Mouse (Mus musculus): ENCODE data around the gene Serinc3.
A peak's percentile ranks its signal among the peaks of the same experiment; 100 is the strongest.
"Not testable (repeated sequence)": the region's sequence is repeated elsewhere in the genome, so short reads cannot be mapped to it uniquely, and the experiment has no call there.

The Serinc3 gene

GRCm38 (mm10) chr2:163631223-163631622 is 13.7 kb downstream of the Serinc3 start:
- DNase-seq (ENCODE audit: low spot score in 2 of 2): no peak

- not testable (repeated sequence) for DNase-seq (ENCODE audit: low spot score in 2 of 2)
Observed at GRCm38 (mm10) chr2:163621401-163621800, 23.5 kb downstream of the Serinc3 start.

- no peak for DNase-seq (ENCODE audit: low spot score in 2 of 2)
Observed at GRCm38 (mm10) chr2:163620451-163620850, 24.5 kb downstream of the Serinc3 start.

- DNase-seq (ENCODE audit: low spot score in 2 of 2): no peak
Observed at GRCm38 (mm10) chr2:163617874-163618273, 27.1 kb downstream of the Serinc3 start.

- DNase-seq (ENCODE audit: low spot score in 2 of 2): no peak
Observed at GRCm38 (mm10) chr2:163617232-163617863, 27.6 kb downstream of the Serinc3 start.

- DNase-seq (ENCODE audit: low spot score in 2 of 2): no peak
Observed at GRCm38 (mm10) chr2:163616652-163617227, 28.2 kb downstream of the Serinc3 start.

GRCm38 (mm10) chr2:163615906-163616651 is 28.9 kb downstream of the Serinc3 start:
- DNase-seq (ENCODE audit: low spot score in 2 of 2): no peak

- DNase-seq (ENCODE audit: low spot score in 2 of 2): no peak
Observed at GRCm38 (mm10) chr2:163615401-163615800, 29.5 kb downstream of the Serinc3 start.

- no peak for DNase-seq (ENCODE audit: low spot score in 2 of 2)
Observed at GRCm38 (mm10) chr2:163613990-163614389, 30.9 kb downstream of the Serinc3 start.

GRCm38 (mm10) chr2:163613206-163613605 is 31.7 kb downstream of the Serinc3 start:
- no peak for DNase-seq (ENCODE audit: low spot score in 2 of 2)

GRCm38 (mm10) chr2:163611176-163611575 is 33.8 kb downstream of the Serinc3 start:
- no peak for DNase-seq (ENCODE audit: low spot score in 2 of 2)

- no peak for DNase-seq (ENCODE audit: low spot score in 2 of 2)
Observed at GRCm38 (mm10) chr2:163609281-163609975, 35.5 kb downstream of the Serinc3 start.

GRCm38 (mm10) chr2:163608008-163608407 is 36.9 kb downstream of the Serinc3 start:
- DNase-seq (ENCODE audit: low spot score in 2 of 2): no peak

GRCm38 (mm10) chr2:163606161-163606560 is 38.8 kb downstream of the Serinc3 start:
- DNase-seq (ENCODE audit: low spot score in 2 of 2): no peak

- peak; percentile 77 to 84 for DNase-seq (ENCODE audit: low spot score in 2 of 2)
Observed at GRCm38 (mm10) chr2:163602101-163602971, 42.6 kb downstream of the Serinc3 start, which contains the start of gene Ttpal. Gene Ttpal (plus strand): TSS chr2:163602314.

GRCm38 (mm10) chr2:163601712-163602100 is 43.2 kb downstream of the Serinc3 start:
- DNase-seq (ENCODE audit: low spot score in 2 of 2): no peak

- no peak for DNase-seq (ENCODE audit: low spot score in 2 of 2)
Observed at GRCm38 (mm10) chr2:163601066-163601465, 43.9 kb downstream of the Serinc3 start.

GRCm38 (mm10) chr2:163599226-163599625 is 45.7 kb downstream of the Serinc3 start:
- peak; percentile 46 to 71 for DNase-seq (ENCODE audit: low spot score in 2 of 2)

GRCm38 (mm10) chr2:163597661-163598060 is 47.3 kb downstream of the Serinc3 start:
- DNase-seq (ENCODE audit: low spot score in 2 of 2): peak; percentile 34 to 58

GRCm38 (mm10) chr2:163596873-163597155 is 48.1 kb downstream of the Serinc3 start:
- DNase-seq (ENCODE audit: low spot score in 2 of 2): no peak

- no peak for DNase-seq (ENCODE audit: low spot score in 2 of 2)
Observed at GRCm38 (mm10) chr2:163596057-163596872, 48.7 kb downstream of the Serinc3 start.
